Mouse (Mus musculus) limb, embryonic 10.5 days (tissue): Measurements from ENCODE around the gene Chd6. TPM values are rescaled to one million over a fixed set of nuclear protein-coding genes. Genes with fewer than 3 reads are reported as not detected.
A peak's percentile ranks its signal among the peaks of the same experiment; 100 is the strongest.

Source experiments
- DNase-seq: peaks from one replicate; pipeline ENCODE4 v3.0.0-alpha.2; 2017; ENCODE audit warnings: low spot score
- H3K27ac ChIP-seq: fragments of 300-500 bp; sonication (generic); 2 replicates; pipeline ENCODE4 v1.5.1; 2016; ENCODE audit warnings: mild to moderate bottlenecking
- H3K27me3 ChIP-seq: fragments of 300-500 bp; sonication (generic); 2 replicates; pipeline ENCODE4 v1.6.1; 2016; ENCODE audit warnings: low read depth, mild to moderate bottlenecking; ENCODE audit not compliant: poor library complexity, severe bottlenecking
- H3K36me3 ChIP-seq: fragments of 300-500 bp; sonication (generic); 2 replicates; pipeline ENCODE4 v1.6.1; 2016; ENCODE audit warnings: mild to moderate bottlenecking, moderate library complexity
- H3K4me1 ChIP-seq: fragments of 300-500 bp; sonication (generic); 2 replicates; pipeline ENCODE4 v1.6.1; 2016
- H3K4me3 ChIP-seq: fragments of 300-500 bp; sonication (generic); 2 replicates; pipeline ENCODE4 v1.5.1; 2016; ENCODE audit warnings: mild to moderate bottlenecking, moderate library complexity
- H3K9me3 ChIP-seq: fragments of 300-500 bp; sonication (generic); replicated peaks from 2 replicates; pipeline ENCODE4 v1.6.1; 2016; ENCODE audit warnings: mild to moderate bottlenecking
- WGBS: fragments of 180-500 bp; shearing (Covaris S2); methylation state at CpG from one replicate; pipeline ENCODE4 v1.1.7; 2016; 5-methylcytosine and 5-hydroxymethylcytosine counted together
- polyA plus RNA-seq: library from polyadenylated mRNA; unstranded; fragments of >200 nt; fragmentation: Nextera tagmentation; extraction: Ambion mirVana; gene quantifications from 2 replicates; pipeline ENCODE4 v1.2.1, GENCODE M21; 2016

Chd6 gene
- 27.4 and 34.6 TPM in 2 replicates for polyA plus RNA-seq

GRCm38 (mm10) chr2:161108933-161109371 lies at the start of gene Chd6:
TSS of gene Chd6 (minus strand) at chr2:161109075.
- H3K27ac ChIP-seq, result peak within 1 kb of the TSS; percentile 99
- peak; percentile 94 for DNase-seq
- no peaks in the 10 kb centered on the region; the same call in 1 of the 2 replicates for H3K27me3 ChIP-seq
- WGBS, result 1% methylated on average over 27 of the region's 27 CpGs
- peaks cover 19% of the 10 kb centered on the region for H3K4me1 ChIP-seq
- H3K4me3 ChIP-seq, result peak within 1 kb of the TSS; percentile 95
- no peaks in the 10 kb centered on the region for H3K9me3 ChIP-seq
- peaks cover 7% of the 10 kb centered on the region for H3K36me3 ChIP-seq

GRCm38 (mm10) chr2:161150004-161150842 lies 41.3 kb upstream of the Chd6 start:
- no peak for DNase-seq
- H3K36me3 ChIP-seq, result no peaks in the 10 kb centered on the region
- H3K27me3 ChIP-seq, result no peaks in the 10 kb centered on the region
- H3K27ac ChIP-seq, result no peak overlapping the region
- no peaks in the 10 kb centered on the region for H3K9me3 ChIP-seq
- H3K4me1 ChIP-seq, result no peaks in the 10 kb centered on the region
- H3K4me3 ChIP-seq, result no peak overlapping the region
- 77% methylated on average over 7 of the region's 7 CpGs for WGBS

- Histone ChIP-seq H3K27ac (no peak overlapping the region), H3K9me3 (no peaks in the 10 kb centered on the region), H3K4me1 (no peaks in the 10 kb centered on the region), H3K27me3 (no peaks in the 10 kb centered on the region), H3K36me3 (no peaks in the 10 kb centered on the region), H3K4me3 (no peak overlapping the region)
- whole genome bisulfite sequencing, result 59% methylated on average over 3 of the region's 3 CpGs
- no peak for DNase-seq
Measured at GRCm38 (mm10) chr2:161148428-161149020, 39.6 kb upstream of the Chd6 start.

GRCm38 (mm10) chr2:161147656-161148427 lies 39.0 kb upstream of the Chd6 start:
- Histone ChIP-seq H3K9me3 (no peaks in the 10 kb centered on the region), H3K27ac (no peak overlapping the region), H3K27me3 (no peaks in the 10 kb centered on the region), H3K4me1 (no peaks in the 10 kb centered on the region), H3K36me3 (no peaks in the 10 kb centered on the region), H3K4me3 (no peak overlapping the region)
- no peak for DNase-seq
- WGBS, result 82% methylated on average over 4 of the region's 4 CpGs

GRCm38 (mm10) chr2:161144799-161145198 lies 35.9 kb upstream of the Chd6 start:
- no peak for DNase-seq
- H3K4me3 ChIP-seq, result no peak overlapping the region
- no peaks in the 10 kb centered on the region for H3K4me1 ChIP-seq
- 93% methylated on average over 4 of the region's 4 CpGs for WGBS
- no peak overlapping the region for H3K27ac ChIP-seq
- no peaks in the 10 kb centered on the region for H3K36me3 ChIP-seq
- no peaks in the 10 kb centered on the region for H3K9me3 ChIP-seq
- no peaks in the 10 kb centered on the region for H3K27me3 ChIP-seq

GRCm38 (mm10) chr2:161138672-161139536 lies 30.0 kb upstream of the Chd6 start:
- Histone ChIP-seq H3K4me3 (no peak overlapping the region), H3K27me3 (no peaks in the 10 kb centered on the region), H3K27ac (no peak overlapping the region), H3K9me3 (no peaks in the 10 kb centered on the region), H3K4me1 (0 out of 2 replicates have a peak, but pooled peaks cover 2% of the 10 kb centered on the region), H3K36me3 (no peaks in the 10 kb centered on the region)
- no peak for DNase-seq
- WGBS, result 81% methylated on average over 11 of the region's 11 CpGs

- 90% methylated on average over 3 of the region's 3 CpGs for WGBS
Measured at GRCm38 (mm10) chr2:161136999-161137398, 28.1 kb upstream of the Chd6 start.

GRCm38 (mm10) chr2:161128367-161129111 lies 19.7 kb upstream of the Chd6 start:
- H3K4me1 ChIP-seq, result no peaks in the 10 kb centered on the region
- no peak for DNase-seq
- no peaks in the 10 kb centered on the region for H3K9me3 ChIP-seq
- no peak overlapping the region for H3K27ac ChIP-seq
- 79% methylated on average over 10 of the region's 10 CpGs for WGBS
- H3K27me3 ChIP-seq, result no peaks in the 10 kb centered on the region
- H3K4me3 ChIP-seq, result no peak overlapping the region
- no peaks in the 10 kb centered on the region for H3K36me3 ChIP-seq

More at GRCm38 (mm10) chr2:161136999-161137398, 28.1 kb upstream of the Chd6 start:
- Histone ChIP-seq H3K27ac (no peak overlapping the region), H3K4me1 (0 out of 2 replicates have a peak, but pooled peaks cover 2% of the 10 kb centered on the region), H3K36me3 (no peaks in the 10 kb centered on the region), H3K9me3 (no peaks in the 10 kb centered on the region), H3K27me3 (no peaks in the 10 kb centered on the region), H3K4me3 (no peak overlapping the region)
- DNase-seq, result no peak

- H3K4me3 ChIP-seq, result no peak overlapping the region
- no peaks in the 10 kb centered on the region for H3K9me3 ChIP-seq
- H3K4me1 ChIP-seq, result peaks cover 17% of the 10 kb centered on the region
- H3K27me3 ChIP-seq, result no peaks in the 10 kb centered on the region; the same call in 1 of the 2 replicates
- H3K27ac ChIP-seq, result no peak overlapping the region
- no peak for DNase-seq
- H3K36me3 ChIP-seq, result no peaks in the 10 kb centered on the region
- WGBS, result 87% methylated on average over 5 of the region's 5 CpGs
Measured at GRCm38 (mm10) chr2:161112011-161112410, 3.1 kb upstream of the Chd6 start.

- Histone ChIP-seq H3K4me3 (peak overlapping the region; percentile 95), H3K36me3 (peaks cover 7% of the 10 kb centered on the region), H3K27ac (peak overlapping the region; percentile 99), H3K4me1 (peaks cover 19% of the 10 kb centered on the region), H3K27me3 (no peaks in the 10 kb centered on the region; the same call in 1 of the 2 replicates), H3K9me3 (no peaks in the 10 kb centered on the region)
- under 1% methylated on average over 26 of the region's 26 CpGs for WGBS
- DNase-seq, result no peak
Measured at GRCm38 (mm10) chr2:161109398-161109821, 535 bp upstream of the Chd6 start.

- H3K4me3 ChIP-seq, result peak overlapping the region; percentile 95
- peak; percentile 72 for DNase-seq
- H3K27ac ChIP-seq, result peak overlapping the region; percentile 99
- peaks cover 19% of the 10 kb centered on the region for H3K4me1 ChIP-seq
- whole genome bisulfite sequencing, result under 1% methylated on average over 76 of the region's 77 CpGs
- H3K36me3 ChIP-seq, result peaks cover 7% of the 10 kb centered on the region
- H3K27me3 ChIP-seq, result no peaks in the 10 kb centered on the region; the same call in 1 of the 2 replicates
- H3K9me3 ChIP-seq, result no peaks in the 10 kb centered on the region
Measured at GRCm38 (mm10) chr2:161108085-161108927, 569 bp downstream of the Chd6 start.
